Mouse (Mus musculus): ENCODE data around the gene Olfr430. TPM values are rescaled to one million over a fixed set of nuclear protein-coding genes. Genes with fewer than 3 reads are reported as not detected.

The Olfr430 gene
- not detected in 2 replicates for total RNA-seq (2017)

DNA sequence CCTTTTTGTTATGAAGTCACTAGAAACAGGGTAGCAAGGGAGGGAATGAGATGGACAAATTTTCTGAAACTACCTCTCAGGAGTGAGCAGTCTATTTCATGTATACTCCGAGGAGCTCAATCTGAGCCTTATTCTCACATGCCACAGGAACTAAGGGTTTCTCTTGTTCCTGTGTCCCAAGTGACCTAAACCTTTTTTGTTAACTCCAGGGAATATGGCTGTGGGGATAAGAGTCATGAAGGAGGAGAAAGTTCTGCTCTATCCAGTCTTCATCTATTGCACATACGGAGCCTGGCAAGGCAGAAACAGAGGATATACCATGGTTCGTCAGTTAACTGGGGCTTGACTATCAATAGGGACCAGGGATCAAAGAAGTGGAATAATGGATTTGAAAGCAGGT, at the start of gene Olfr430:
TSS of gene Olfr430 (plus strand) at position 301 of the 400 bp plus-strand sequence.
- ATAC-seq (replicated peaks; ENCODE audit: low read depth, poor library complexity, severe bottlenecking) = no peak

DNA sequence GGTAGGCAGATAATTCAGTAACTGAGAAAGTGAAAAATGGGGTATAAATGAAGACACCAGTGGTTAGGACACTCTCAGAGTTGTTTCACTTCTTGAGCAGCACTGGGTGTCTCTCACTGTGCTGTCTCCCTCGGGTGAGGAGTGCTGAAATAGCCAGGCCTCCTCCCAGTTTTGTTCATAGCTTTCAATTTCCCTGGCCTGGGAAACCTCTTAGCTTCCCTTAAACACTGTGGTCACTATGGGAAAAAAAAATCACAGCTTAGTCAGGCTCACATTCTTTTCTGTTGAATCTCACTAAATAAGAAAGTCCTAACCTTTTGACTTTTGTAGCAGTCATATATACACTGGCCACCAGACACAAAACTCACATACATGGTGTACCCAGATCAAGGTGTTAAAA, 34.7 kb upstream of the Olfr430 start, which contains the start of gene Ifi205:
TSS of gene Ifi205 (minus strand) at position 113 of the 400 bp plus-strand sequence.
- 0 out of 2 replicates have a peak, but pooled peaks have one; percentile 32 for ATAC-seq (replicated peaks; ENCODE audit: low read depth, poor library complexity, severe bottlenecking)

- no peak for ATAC-seq (replicated peaks; ENCODE audit: low read depth, poor library complexity, severe bottlenecking)
Measured at GRCm38 (mm10) chr1:174035841-174036240, 30.6 kb upstream of the Olfr430 start.

DNA sequence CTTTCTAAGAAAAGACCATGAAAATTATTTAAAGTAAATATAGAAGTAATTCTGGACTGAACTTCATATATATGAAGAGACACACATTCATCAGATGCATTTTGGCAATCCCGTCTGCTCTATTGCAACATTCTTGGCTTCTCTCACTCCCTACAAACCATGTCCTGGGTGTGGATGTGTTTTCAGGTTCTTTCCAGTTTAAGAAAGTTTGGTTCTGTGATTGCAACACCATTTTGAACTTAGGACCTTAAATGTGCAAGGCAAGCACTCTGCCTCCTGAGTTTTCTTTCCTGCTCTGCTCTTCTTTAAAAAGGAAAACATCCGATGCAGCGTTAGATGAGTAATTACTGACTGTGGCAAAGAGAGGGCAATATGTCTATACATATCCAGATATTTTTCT, 27.9 kb upstream of the Olfr430 start:
- no peak for ATAC-seq (replicated peaks; ENCODE audit: low read depth, poor library complexity, severe bottlenecking)

GRCm38 (mm10) chr1:174040523-174041177, 25.8 kb upstream of the Olfr430 start, which contains the start of gene Olfr433:
TSS of gene Olfr433 (plus strand) at chr1:174040705.
- peak; percentile 81 for ATAC-seq (replicated peaks; ENCODE audit: low read depth, poor library complexity, severe bottlenecking)

- ATAC-seq (replicated peaks; ENCODE audit: low read depth, poor library complexity, severe bottlenecking) = peak; percentile 63
Measured at GRCm38 (mm10) chr1:174042091-174042884, 24.1 kb upstream of the Olfr430 start.

- no peak for ATAC-seq (replicated peaks; ENCODE audit: low read depth, poor library complexity, severe bottlenecking)
Measured at GRCm38 (mm10) chr1:174044431-174044830, 22.0 kb upstream of the Olfr430 start.

DNA sequence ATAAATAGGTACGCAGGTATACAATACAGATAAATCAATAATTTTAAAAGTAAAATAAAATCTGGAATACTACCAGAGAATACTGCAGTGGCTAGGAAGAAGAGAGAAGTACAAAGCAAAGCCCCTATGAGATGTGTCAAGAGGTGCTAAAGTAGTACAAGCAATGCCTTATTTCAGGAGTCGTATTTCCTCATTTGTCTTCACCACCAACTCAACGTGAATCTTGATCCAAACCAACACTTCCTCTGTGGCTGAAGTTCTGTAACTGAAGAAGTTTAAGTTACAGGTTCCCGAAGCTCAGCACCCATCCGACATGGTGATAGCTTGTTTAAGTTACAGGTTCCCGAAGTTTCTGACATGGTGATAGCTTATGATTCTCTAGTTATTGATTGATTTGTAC, 18.2 kb upstream of the Olfr430 start:
- peak; percentile 76 for ATAC-seq (replicated peaks; ENCODE audit: low read depth, poor library complexity, severe bottlenecking)

DNA sequence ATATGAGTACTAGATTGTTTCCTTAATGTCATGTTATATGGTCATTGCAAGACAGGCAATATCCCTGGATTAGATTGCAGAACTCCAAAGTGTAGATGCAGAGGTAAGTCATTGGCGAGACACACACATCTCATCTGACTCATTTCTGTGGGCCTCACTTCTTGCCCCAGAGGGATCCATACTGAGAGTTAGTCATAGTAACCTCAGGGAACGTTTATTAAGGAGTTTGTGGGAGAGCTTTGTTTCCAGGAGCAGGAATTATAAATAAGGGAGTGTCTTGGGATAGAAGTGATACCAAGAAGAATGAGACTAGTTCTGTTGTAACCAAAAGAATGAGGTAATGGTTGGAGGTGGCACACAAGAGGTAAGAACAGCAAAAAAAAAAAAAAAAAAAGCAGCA, 17.5 kb upstream of the Olfr430 start, which contains the start of gene Olfr432:
TSS of gene Olfr432 (plus strand) at position 313 of the 400 bp plus-strand sequence.
- ATAC-seq (replicated peaks; ENCODE audit: low read depth, poor library complexity, severe bottlenecking) = no peak

DNA sequence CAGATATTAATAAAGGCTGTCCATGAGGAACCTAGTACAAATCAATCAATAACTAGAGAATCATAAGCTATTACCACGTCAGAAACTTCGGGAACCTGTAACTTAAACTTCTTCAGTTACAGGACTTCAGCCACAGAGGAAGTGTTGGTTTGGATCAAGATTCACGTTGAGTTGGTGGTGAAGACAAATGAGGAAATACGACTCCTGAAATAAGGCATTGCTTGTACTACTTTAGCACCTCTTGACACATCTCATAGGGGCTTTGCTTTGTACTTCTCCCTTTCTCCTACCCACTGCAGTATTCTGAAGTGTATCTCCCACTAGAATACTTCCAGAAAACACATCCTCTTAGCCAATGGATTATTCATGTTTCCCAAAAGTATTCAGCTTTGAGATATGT, 17.0 kb upstream of the Olfr430 start:
- ATAC-seq (replicated peaks; ENCODE audit: low read depth, poor library complexity, severe bottlenecking) = peak; percentile 78

GRCm38 (mm10) chr1:174050532-174050931, 15.9 kb upstream of the Olfr430 start:
- no peak for ATAC-seq (replicated peaks; ENCODE audit: low read depth, poor library complexity, severe bottlenecking)

- ATAC-seq (replicated peaks; ENCODE audit: low read depth, poor library complexity, severe bottlenecking) = no peak
Measured at GRCm38 (mm10) chr1:174051515-174051914, 14.9 kb upstream of the Olfr430 start.

DNA sequence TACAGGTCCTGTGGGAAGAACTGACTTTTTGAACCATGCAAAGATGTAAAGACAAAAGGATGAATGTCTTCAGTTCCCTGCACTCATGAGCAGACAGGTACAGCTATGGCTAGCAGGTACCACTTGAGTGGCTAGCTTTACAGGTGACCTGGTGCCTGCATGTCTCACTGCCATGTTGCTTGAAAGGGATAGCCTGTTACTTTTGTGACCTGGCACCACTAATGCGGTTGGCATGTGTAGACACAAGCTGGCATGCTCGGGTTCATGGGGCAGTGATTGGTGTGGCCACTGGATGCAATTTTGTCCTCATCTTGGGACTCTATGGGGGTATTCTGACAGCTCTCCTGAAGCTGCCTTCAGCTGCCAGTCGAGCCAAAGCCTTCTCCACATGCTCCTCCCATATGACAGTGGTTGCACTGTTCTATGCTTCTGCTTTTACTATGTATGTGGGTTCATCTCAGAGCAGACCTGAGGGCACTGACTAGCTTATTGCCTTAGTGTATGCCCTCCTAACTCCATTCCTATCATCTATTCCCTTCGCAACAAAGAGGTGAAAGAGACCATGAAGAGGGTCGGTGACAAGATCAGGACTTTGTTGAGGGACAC, 14.4 kb upstream of the Olfr430 start:
- peak; percentile 62 for ATAC-seq (replicated peaks; ENCODE audit: low read depth, poor library complexity, severe bottlenecking)

GRCm38 (mm10) chr1:174052981-174053380, 13.4 kb upstream of the Olfr430 start:
- no peak for ATAC-seq (replicated peaks; ENCODE audit: low read depth, poor library complexity, severe bottlenecking)

GRCm38 (mm10) chr1:174055248-174055647, 11.2 kb upstream of the Olfr430 start:
- peak; percentile 59; the same call in 1 of the 2 replicates for ATAC-seq (replicated peaks; ENCODE audit: low read depth, poor library complexity, severe bottlenecking)

- ATAC-seq (replicated peaks; ENCODE audit: low read depth, poor library complexity, severe bottlenecking) = no peak
Measured at GRCm38 (mm10) chr1:174084031-174084430, 17.6 kb downstream of the Olfr430 start, which contains the start of gene Olfr429. TSS of gene Olfr429 (plus strand) at chr1:174084331.

GRCm38 (mm10) chr1:174096591-174096990, 30.2 kb downstream of the Olfr430 start, which contains the start of gene Olfr427:
TSS of gene Olfr427 (plus strand) at chr1:174096891.
- no peak for ATAC-seq (replicated peaks; ENCODE audit: low read depth, poor library complexity, severe bottlenecking)

DNA sequence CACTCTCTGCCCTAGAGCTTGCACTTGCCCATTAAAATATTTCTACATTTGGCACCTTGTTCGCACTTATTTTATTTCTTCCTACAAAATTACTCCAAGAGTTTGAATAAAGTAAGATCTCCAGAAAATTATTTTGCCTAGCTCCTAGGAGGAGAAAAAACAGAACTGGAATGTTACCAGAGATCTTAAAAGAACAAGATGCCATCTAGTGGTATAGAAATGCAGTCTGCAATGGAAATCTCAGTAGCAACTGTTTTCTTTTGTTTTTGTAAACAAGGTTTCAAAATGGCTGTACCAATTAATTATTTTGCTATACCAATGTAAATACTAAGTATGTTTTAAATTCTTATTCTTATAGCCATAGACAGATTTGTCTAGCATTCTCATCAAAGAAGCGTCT, 37.3 kb downstream of the Olfr430 start:
- 0 out of 2 replicates have a peak, but pooled peaks have one; percentile 39 for ATAC-seq (replicated peaks; ENCODE audit: low read depth, poor library complexity, severe bottlenecking)

DNA sequence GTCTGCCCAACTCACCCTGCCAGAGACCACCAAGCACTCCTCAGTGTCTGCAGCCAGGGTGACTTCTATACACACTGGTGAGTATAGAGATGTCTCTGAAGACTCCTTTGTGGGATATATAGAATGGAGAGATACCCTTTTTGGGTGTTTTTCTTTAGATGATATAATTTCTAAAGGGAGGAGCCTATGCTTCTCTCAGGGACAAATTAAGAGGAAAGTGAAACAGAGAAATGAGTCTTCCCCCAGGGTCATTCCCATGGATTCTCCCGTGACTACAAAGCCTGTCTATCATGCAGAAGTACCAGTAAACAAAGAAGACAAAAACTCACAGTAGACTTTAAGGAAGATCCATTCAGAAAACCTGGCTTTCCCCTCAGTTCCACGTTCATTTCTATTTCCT, 54.7 kb downstream of the Olfr430 start, which contains the start of gene Olfr231:
TSS of gene Olfr231 (minus strand) at position 101 of the 400 bp plus-strand sequence.
- ATAC-seq (replicated peaks; ENCODE audit: low read depth, poor library complexity, severe bottlenecking) = no peak
